Mouse (Mus musculus) forebrain, embryonic 13.5 days (tissue): ENCODE measurements at regions not wholly inside any gene's neighbourhood (a gene's known extent, or its start where the extent isn't known, plus 50 kb on each side); places are given as distances from the start of the nearest gene placed in this dataset.

Experiments
- ATAC-seq: fragments of 200-750 bp; cut with Nextera tagmentation; 2 replicates; pipeline ENCODE4 v1.8.0; 2017
- H3K27ac ChIP-seq: fragments of 300-500 bp; sonication (generic); 2 replicates; pipeline ENCODE4 v1.5.1; 2015; ENCODE audit warnings: inconsistent platforms, mild to moderate bottlenecking, moderate library complexity
- H3K27me3 ChIP-seq: fragments of 300-500 bp; sonication (generic); 2 replicates; pipeline ENCODE4 v1.6.1; 2015; ENCODE audit warnings: mild to moderate bottlenecking, inconsistent platforms
- H3K36me3 ChIP-seq: fragments of 300-500 bp; sonication (generic); 2 replicates; pipeline ENCODE4 v1.6.1; 2015; ENCODE audit warnings: mild to moderate bottlenecking, inconsistent platforms; ENCODE audit not compliant: poor library complexity, severe bottlenecking
- H3K4me1 ChIP-seq: fragments of 300-500 bp; sonication (generic); 2 replicates; pipeline ENCODE4 v1.6.1; 2015; ENCODE audit warnings: inconsistent platforms
- H3K4me2 ChIP-seq: fragments of 300-500 bp; sonication (generic); 2 replicates; pipeline ENCODE4 v1.6.1; 2015; ENCODE audit warnings: inconsistent platforms, mild to moderate bottlenecking, moderate library complexity
- H3K4me3 ChIP-seq: fragments of 300-500 bp; sonication (generic); 2 replicates; pipeline ENCODE4 v1.5.1; 2015; ENCODE audit warnings: mild to moderate bottlenecking, inconsistent platforms
- H3K9ac ChIP-seq: fragments of 300-500 bp; sonication (generic); 2 replicates; pipeline ENCODE4 v1.6.1; 2015; ENCODE audit warnings: mild to moderate bottlenecking, inconsistent platforms
- H3K9me3 ChIP-seq: fragments of 300-500 bp; sonication (generic); replicated peaks from 2 replicates; pipeline ENCODE4 v1.6.1; 2016; ENCODE audit warnings: inconsistent platforms
- WGBS: fragments of 180-500 bp; shearing (Covaris S2); methylation state at CpG from one replicate; pipeline ENCODE4 v1.1.7; 2015; 5-methylcytosine and 5-hydroxymethylcytosine counted together

DNA sequence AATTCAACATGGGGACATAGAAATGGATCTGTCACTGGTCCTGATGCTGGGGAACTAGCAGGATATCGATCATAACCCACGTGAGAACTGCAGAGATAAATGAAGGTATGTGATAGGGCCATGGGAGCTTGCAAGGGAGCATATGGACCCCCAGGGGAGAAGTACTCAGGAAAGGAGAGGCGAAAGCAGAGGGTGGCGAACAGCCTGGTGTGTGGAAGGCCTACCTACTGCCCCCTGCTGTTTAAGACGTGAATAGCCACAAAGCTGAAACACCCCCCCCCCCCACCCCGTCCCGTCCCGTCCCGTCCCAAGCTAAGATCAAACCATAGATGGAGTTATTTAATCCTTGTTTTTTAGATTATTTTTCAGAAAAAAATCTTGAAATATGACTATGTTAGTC, 50.9 kb upstream of the Cplx2 start:
- no peak overlapping the region; the same call in 1 of the 2 replicates for H3K27ac ChIP-seq
- WGBS, result 63% methylated on average over 9 of the region's 9 CpGs
- no peak overlapping the region for H3K4me3 ChIP-seq
- no peak overlapping the region for H3K9ac ChIP-seq
- H3K4me2 ChIP-seq, result no peak overlapping the region
- H3K4me1 ChIP-seq, result peaks cover 30% of the 10 kb centered on the region
- H3K9me3 ChIP-seq, result no peaks in the 10 kb centered on the region
- H3K27me3 ChIP-seq, result no peaks in the 10 kb centered on the region
- H3K36me3 ChIP-seq, result 0 out of 2 replicates have a peak, but pooled peaks cover 7% of the 10 kb centered on the region
- no peak for ATAC-seq

GRCm38 (mm10) chr13:54321011-54321410, 50.1 kb upstream of the Cplx2 start:
- no peaks in the 10 kb centered on the region for H3K27me3 ChIP-seq
- H3K4me1 ChIP-seq, result peaks cover 38% of the 10 kb centered on the region
- no peak overlapping the region for H3K9ac ChIP-seq
- no peak overlapping the region for H3K4me3 ChIP-seq
- no peaks in the 10 kb centered on the region for H3K9me3 ChIP-seq
- ATAC-seq, result no peak
- WGBS, result 92% methylated on average over 14 of the region's 14 CpGs
- H3K27ac ChIP-seq, result no peak overlapping the region
- H3K4me2 ChIP-seq, result no peak overlapping the region
- 0 out of 2 replicates have a peak, but pooled peaks cover 7% of the 10 kb centered on the region for H3K36me3 ChIP-seq
